Mouse (Mus musculus) c-Kit-positive CD71-positive TER-119-positive erythroid progenitor cells, embryonic 14.5 days (primary cell): ENCODE results near the gene Ovol2.

Experiments used
- DNase-seq: peaks from one replicate; pipeline ENCODE4 v3.0.0-alpha.2; 2013; ENCODE audit warnings: low spot score

Gene Ovol2

GRCm38 (mm10) chr2:144311372-144311771 lies 20.6 kb downstream of the Ovol2 start:
- DNase-seq = no peak

GRCm38 (mm10) chr2:144310273-144310672 lies 21.7 kb downstream of the Ovol2 start:
- DNase-seq = no peak

GRCm38 (mm10) chr2:144308561-144308960 lies 23.4 kb downstream of the Ovol2 start:
- DNase-seq = no peak

- DNase-seq = no peak
These were observed 26.1 kb downstream of the Ovol2 start for GRCm38 (mm10) chr2:144305721-144306294.

- DNase-seq = no peak
These were observed 30.8 kb downstream of the Ovol2 start for GRCm38 (mm10) chr2:144301101-144301500.

- no peak for DNase-seq
These were observed 31.9 kb downstream of the Ovol2 start for GRCm38 (mm10) chr2:144299749-144300669.

GRCm38 (mm10) chr2:144295145-144295735 lies 36.7 kb downstream of the Ovol2 start:
- no peak for DNase-seq

GRCm38 (mm10) chr2:144291600-144292305 lies 40.2 kb downstream of the Ovol2 start:
- DNase-seq = no peak

GRCm38 (mm10) chr2:144290321-144290720 lies 41.6 kb downstream of the Ovol2 start:
- no peak for DNase-seq

GRCm38 (mm10) chr2:144281417-144281816 lies 50.5 kb downstream of the Ovol2 start:
- no peak for DNase-seq

GRCm38 (mm10) chr2:144280568-144280967 lies 51.4 kb downstream of the Ovol2 start:
- DNase-seq = no peak

- no peak for DNase-seq
These were observed 52.2 kb downstream of the Ovol2 start for GRCm38 (mm10) chr2:144279742-144280141.

- no peak for DNase-seq
These were observed 55.1 kb downstream of the Ovol2 start for GRCm38 (mm10) chr2:144276885-144277284.

- DNase-seq = no peak
These were observed 57.2 kb downstream of the Ovol2 start for GRCm38 (mm10) chr2:144274741-144275140.

- DNase-seq = no peak
These were observed 59.9 kb downstream of the Ovol2 start for GRCm38 (mm10) chr2:144272088-144272487.

- peak; percentile 91 for DNase-seq
These were observed 61.2 kb downstream of the Ovol2 start, which contains the start of the genes Mgme1 and Snx5 for GRCm38 (mm10) chr2:144270507-144271420. Mgme1 (plus strand) TSS chr2:144270663. Snx5 (minus strand) TSS chr2:144270906.

- DNase-seq = no peak
These were observed 62.1 kb downstream of the Ovol2 start for GRCm38 (mm10) chr2:144269679-144270475.

- peak; percentile 44 for DNase-seq
These were observed 62.7 kb downstream of the Ovol2 start for GRCm38 (mm10) chr2:144269306-144269650.

- DNase-seq = no peak
These were observed 63.3 kb downstream of the Ovol2 start for GRCm38 (mm10) chr2:144268446-144269305.

- no peak for DNase-seq
These were observed 64.3 kb downstream of the Ovol2 start for GRCm38 (mm10) chr2:144267731-144268015.
